Mouse (Mus musculus) ES-E14 (cell line): ENCODE results near the gene Lsm14a. TPM values are rescaled to one million over a fixed set of nuclear protein-coding genes. Genes with fewer than 3 reads are reported as not detected.
"Not testable (repeated sequence)": the region's sequence is repeated elsewhere in the genome, so short reads cannot be mapped to it uniquely, and the experiment has no call there.

Source experiments
- DNase-seq: peaks from one replicate; pipeline ENCODE4 v3.0.0-alpha.2; 2013; ENCODE audit warnings: low read depth, low spot score
- H3K27ac ChIP-seq: 2 replicates; pipeline ENCODE4 v1.5.1; 2012; ENCODE audit warnings: low read depth, mild to moderate bottlenecking, low read length, moderate library complexity, mixed read lengths; ENCODE audit not compliant: poor library complexity, insufficient read depth, severe bottlenecking
- H3K36me3 ChIP-seq: 2 replicates; pipeline ENCODE4 v1.6.1; 2012; ENCODE audit warnings: mild to moderate bottlenecking, low read length, moderate library complexity, mixed read lengths; ENCODE audit not compliant: control insufficient read depth, poor library complexity, insufficient read depth, severe bottlenecking
- H3K4me1 ChIP-seq, 2 experiments: fragments of 150-350 bp in 1 of 2; sonication (generic) in 1 of 2; 2 replicates each; pipeline ENCODE4 v1.6.1; 2012; ENCODE audit warnings: low read length in 2 of 2, mild to moderate bottlenecking in 1 of 2, mixed read lengths in 1 of 2; ENCODE audit not compliant: control insufficient read depth in 2 of 2, insufficient read depth in 2 of 2, poor library complexity in 1 of 2
- H3K4me3 ChIP-seq, 2 experiments: fragments of 150-350 bp in 1 of 2; sonication (generic) in 1 of 2; 2 replicates each; pipeline ENCODE4 v1.5.1; 2012; ENCODE audit warnings: low read length in 2 of 2, low read depth in 1 of 2, mild to moderate bottlenecking in 1 of 2, mixed read lengths in 1 of 2; ENCODE audit not compliant: insufficient read depth in 1 of 2, poor library complexity in 1 of 2, severe bottlenecking in 1 of 2
- H3K9ac ChIP-seq: 2 replicates; pipeline ENCODE4 v1.6.1; 2012; ENCODE audit warnings: low read depth, mild to moderate bottlenecking, low read length, mixed read lengths; ENCODE audit not compliant: poor library complexity, insufficient read depth, severe bottlenecking
- H3K9me3 ChIP-seq: fragments of 150-350 bp; sonication (generic); 2 replicates; pipeline ENCODE4 v1.6.1; 2012; ENCODE audit warnings: low read depth, mild to moderate bottlenecking, low read length; ENCODE audit not compliant: control insufficient read depth, insufficient read depth
- CHD2 ChIP-seq: IDR thresholded peaks from 2 replicates; pipeline ENCODE4 v1.6.1; 2014; ENCODE audit warnings: mild to moderate bottlenecking, low read depth, low read length, inconsistent platforms
- HCFC1 ChIP-seq: IDR thresholded peaks from 2 replicates; pipeline ENCODE4 v1.6.1; 2012; ENCODE audit warnings: low read length, inconsistent platforms, borderline replicate concordance; ENCODE audit not compliant: insufficient read depth
- MAFK ChIP-seq: IDR thresholded peaks from 2 replicates; pipeline ENCODE4 v1.6.1; 2014; ENCODE audit warnings: mild to moderate bottlenecking, low read depth, low read length, inconsistent platforms; ENCODE audit not compliant: insufficient read depth
- ZC3H11A ChIP-seq: IDR thresholded peaks from 2 replicates; pipeline ENCODE4 v1.6.1; 2012; ENCODE audit warnings: low read depth, mild to moderate bottlenecking, inconsistent platforms, low read length, borderline replicate concordance
- ZNF384 ChIP-seq: IDR thresholded peaks from 2 replicates; pipeline ENCODE4 v1.6.1; 2012; ENCODE audit warnings: low read depth, low read length, inconsistent platforms
- in situ Hi-C, 2 experiments: fragments of 600-800 bp; cut with MboI; formaldehyde crosslinking; loops; one replicate each; pipeline ENCODE4 v1.15.1; 2025; ENCODE audit warnings: low sequenced_read_pairs in 2 of 2, inconsistent platforms in 1 of 2; ENCODE audit not compliant: unreplicated experiment in 2 of 2
- total RNA-seq: library from RNA; depleted of rRNA; stranded (reverse); fragments of 300-350 nt; gene quantifications from 2 replicates; pipeline ENCODE4 v1.2.3, GENCODE M21; 2012

Gene Lsm14a
- total RNA-seq, 1 experiment: 72.7 TPM

DNA sequence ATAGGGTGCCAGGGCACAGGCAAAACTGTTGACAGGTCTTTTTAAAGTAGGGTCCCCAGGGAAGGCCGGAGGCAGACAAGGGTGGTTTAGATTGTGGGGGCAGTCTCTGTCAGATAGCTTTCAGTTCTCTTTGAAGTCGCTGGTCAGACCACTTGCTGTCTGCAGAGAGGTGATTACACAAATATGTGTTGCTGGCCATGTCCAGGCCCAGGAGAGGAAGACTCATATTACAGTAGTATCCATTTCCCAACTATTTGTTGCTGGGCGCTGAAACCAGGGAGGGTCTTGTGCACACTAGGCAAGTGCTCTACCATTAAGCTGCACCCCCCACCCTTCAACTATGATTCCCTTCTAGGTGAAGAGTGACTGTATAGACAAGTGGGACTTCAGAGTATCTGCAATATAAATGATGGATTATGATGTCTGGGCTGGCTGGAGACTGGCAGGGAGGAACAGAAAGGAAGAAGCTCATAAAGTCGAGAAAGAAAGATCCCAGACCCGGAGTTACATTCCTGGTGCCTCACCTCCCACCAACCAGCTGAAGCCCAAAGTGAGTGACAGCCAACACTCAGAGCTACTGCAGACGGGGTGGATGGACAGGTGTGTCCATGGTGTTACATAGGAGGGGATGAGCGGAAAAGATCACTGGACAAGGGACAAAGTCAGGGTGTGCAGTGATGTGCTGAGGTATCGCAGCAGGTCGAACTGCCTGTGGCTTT, 54.5 kb downstream of the Lsm14a start:
- Histone ChIP-seq H3K27ac (no peak overlapping the region), H3K9me3 (no peaks in the 10 kb centered on the region), H3K4me3 (no peak overlapping the region), H3K36me3 (peaks cover 9% of the 10 kb centered on the region), H3K4me1 (no peaks in the 10 kb centered on the region), H3K9ac (no peak overlapping the region)
- in situ Hi-C loops: no loop called here
- TF ChIP-seq MAFK (no peak), ZNF384 (no peak), CHD2 (no peak), HCFC1 (no peak), ZC3H11A (no peak)
- no peak for DNase-seq

DNA sequence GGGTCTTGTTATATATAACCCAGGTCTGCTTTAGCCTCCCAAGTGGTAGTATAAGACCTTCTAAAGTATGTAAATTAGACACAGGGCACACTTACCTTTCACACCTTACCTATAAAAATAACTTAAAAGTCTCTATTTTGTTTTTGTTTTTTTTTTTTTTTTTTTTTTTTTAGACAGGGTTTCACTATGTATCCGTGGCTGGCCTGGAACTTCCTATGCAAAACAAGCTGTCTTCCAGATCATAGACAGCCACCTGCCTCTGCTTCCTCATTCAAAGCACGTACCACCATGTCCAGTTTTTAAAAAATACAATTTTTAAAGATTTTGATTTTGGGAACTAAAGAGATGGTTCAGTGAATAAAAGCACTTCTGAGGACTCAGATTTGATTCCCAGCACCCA, 55.8 kb downstream of the Lsm14a start:
- H3K4me1 ChIP-seq: no peaks in the 10 kb centered on the region
- no peak for DNase-seq
- in situ Hi-C loops: no loop called here
- H3K9ac ChIP-seq: no peak overlapping the region
- H3K27ac ChIP-seq: no peak overlapping the region
- no peak overlapping the region for H3K4me3 ChIP-seq
- peaks cover 2% of the 10 kb centered on the region for H3K36me3 ChIP-seq
- no peaks in the 10 kb centered on the region for H3K9me3 ChIP-seq
- TF ChIP-seq MAFK (no peak), CHD2 (no peak), ZC3H11A (no peak), HCFC1 (no peak), ZNF384 (no peak)

DNA sequence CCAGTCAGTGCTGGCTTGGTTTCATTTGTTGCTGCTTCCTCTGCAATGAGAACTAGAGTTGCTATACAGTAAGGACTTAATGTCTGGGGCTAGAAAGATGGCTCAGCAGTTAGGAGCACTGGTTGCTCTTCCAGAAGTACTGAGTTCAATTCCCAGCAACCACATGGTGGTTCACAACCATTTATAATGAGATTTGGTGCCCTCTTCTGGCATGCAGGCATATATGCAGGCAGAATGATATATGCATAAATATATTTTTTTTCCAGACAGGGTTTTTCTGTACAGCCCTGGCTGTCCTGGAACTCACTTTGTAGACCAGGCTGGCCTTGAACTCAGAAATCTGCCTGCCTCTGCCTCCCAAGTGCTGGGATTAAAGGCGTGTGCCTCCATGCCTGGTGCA, 56.6 kb downstream of the Lsm14a start:
- H3K9me3 ChIP-seq, H3K27ac ChIP-seq, H3K4me1 ChIP-seq, H3K4me3 ChIP-seq, H3K9ac ChIP-seq, DNase-seq, H3K36me3 ChIP-seq, in situ Hi-C loops: not testable (repeated sequence)

DNA sequence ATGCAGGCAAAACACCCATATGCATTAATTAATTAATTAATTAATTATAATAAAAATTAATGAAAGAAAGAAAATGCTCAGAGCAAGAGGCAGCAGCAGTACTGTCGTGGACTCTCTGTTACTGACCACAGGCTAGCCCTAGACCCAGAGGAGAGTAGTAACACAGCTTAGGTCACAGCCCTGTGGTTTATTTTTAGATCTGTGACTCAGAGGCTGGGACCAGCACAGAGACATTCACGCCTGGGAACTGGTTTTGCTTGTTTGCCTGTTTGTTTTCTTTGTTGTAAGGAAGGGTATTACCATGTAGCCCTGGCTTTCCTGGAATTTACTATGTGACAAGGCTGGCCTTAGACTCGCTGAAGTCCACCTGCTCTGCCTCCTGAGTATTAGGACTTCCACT, 65.6 kb downstream of the Lsm14a start:
- H3K27ac ChIP-seq: no peak overlapping the region
- in situ Hi-C loops: no loop called here
- no peak for DNase-seq

DNA sequence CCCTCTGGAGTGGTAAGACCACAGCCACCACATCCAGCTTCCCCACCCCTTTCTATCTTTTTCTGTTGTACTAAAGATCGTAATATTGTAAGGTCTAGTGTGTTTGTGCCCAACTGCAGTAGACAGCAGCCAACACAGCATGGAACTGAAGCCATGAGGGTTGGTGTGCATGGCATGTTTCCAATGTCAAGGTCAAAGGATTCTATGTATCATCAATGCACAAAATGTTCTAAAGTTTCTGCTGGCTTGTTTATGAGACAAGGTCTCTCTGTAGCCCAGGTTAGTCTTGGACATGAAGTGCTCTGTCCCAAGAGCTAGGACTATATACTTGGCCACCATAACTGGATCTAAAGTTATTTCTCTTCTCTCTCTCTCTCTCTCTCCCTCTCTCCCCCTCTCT, 68.3 kb downstream of the Lsm14a start:
- peaks cover 0 to 2% of the 10 kb centered on the region in 2 experiments; a peak in 1 of 4 replicates for H3K4me1 ChIP-seq
- in situ Hi-C loops: no loop called here
- no peak overlapping the region for H3K4me3 ChIP-seq
- no peak for DNase-seq
- H3K9ac ChIP-seq: no peak overlapping the region
- H3K36me3 ChIP-seq: no peaks in the 10 kb centered on the region
- TF ChIP-seq CHD2 (no peak), HCFC1 (no peak), ZNF384 (no peak), ZC3H11A (no peak), MAFK (no peak)
- no peak overlapping the region for H3K27ac ChIP-seq
- no peaks in the 10 kb centered on the region for H3K9me3 ChIP-seq

More for the DNA sequence above, 65.6 kb downstream of the Lsm14a start:
- Histone ChIP-seq H3K9ac (no peak overlapping the region), H3K4me3 (no peak overlapping the region), H3K9me3 (no peaks in the 10 kb centered on the region), H3K36me3 (no peaks in the 10 kb centered on the region), H3K4me1 (peaks cover 0 to 2% of the 10 kb centered on the region in 2 experiments; a peak in 1 of 4 replicates)
- TF ChIP-seq MAFK (no peak), ZC3H11A (no peak), ZNF384 (no peak), CHD2 (no peak), HCFC1 (no peak)
